In the genomic region with DNA sequence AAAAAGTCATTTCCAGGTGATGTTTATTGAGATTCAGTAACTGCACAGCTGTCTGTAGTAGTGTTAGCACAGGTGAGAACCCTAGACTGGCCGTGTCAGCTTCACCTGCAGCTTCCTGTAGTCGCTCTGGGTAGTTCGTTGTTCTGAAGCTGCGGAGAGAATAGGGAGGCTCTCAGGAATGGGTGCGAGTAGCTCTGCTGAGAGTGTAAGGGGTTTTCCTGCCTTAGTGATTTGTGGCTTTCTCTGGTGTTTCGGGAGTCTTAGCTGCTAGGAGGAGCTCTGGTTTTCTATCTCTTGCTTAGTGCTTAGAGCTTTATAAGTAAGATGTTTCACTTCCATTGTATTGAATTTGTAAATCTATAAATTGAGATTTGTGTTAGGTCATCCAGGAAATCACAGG, we compare ENCODE assay signal across 21 mouse cellular contexts.
"Had no signal": no experiment of that assay in that cellular context is flagged by ENCODE, and none has a peak within 500 bp of the region (broad histone marks: within the 10 kb centered on the region; RNA-seq: fewer than 3 reads in every experiment).

No protein-coding gene starts in this region.

- H3K27ac ChIP-seq: embryonic facial prominence, embryonic 10.5 days; embryonic facial prominence, embryonic 12.5 days; embryonic facial prominence, embryonic 13.5 days; embryonic facial prominence, embryonic 15.5 days; forebrain, embryonic 10.5 days; forebrain, embryonic 12.5 days; forebrain, embryonic 13.5 days; forebrain, embryonic 15.5 days; gastrocnemius, adult 2 months; heart, adult 2 months had no signal

- H3K9ac ChIP-seq: embryonic facial prominence, embryonic 12.5 days; embryonic facial prominence, embryonic 13.5 days; embryonic facial prominence, embryonic 15.5 days; forebrain, embryonic 12.5 days; forebrain, embryonic 13.5 days; forebrain, embryonic 15.5 days; forebrain, postnatal 0 days had no signal

- H3K4me1 ChIP-seq: embryonic facial prominence, embryonic 10.5 days; embryonic facial prominence, embryonic 12.5 days; embryonic facial prominence, embryonic 13.5 days; embryonic facial prominence, embryonic 15.5 days; forebrain, embryonic 10.5 days; forebrain, embryonic 12.5 days; forebrain, embryonic 13.5 days; forebrain, embryonic 15.5 days had no signal

- H3K4me2 ChIP-seq: embryonic facial prominence, embryonic 12.5 days; embryonic facial prominence, embryonic 13.5 days; embryonic facial prominence, embryonic 15.5 days; forebrain, embryonic 12.5 days; forebrain, embryonic 13.5 days; forebrain, embryonic 15.5 days had no signal

- H3K9me3 ChIP-seq: embryonic facial prominence, embryonic 10.5 days; embryonic facial prominence, embryonic 12.5 days; embryonic facial prominence, embryonic 13.5 days; embryonic facial prominence, embryonic 15.5 days; forebrain, embryonic 10.5 days; forebrain, embryonic 12.5 days; forebrain, embryonic 13.5 days; forebrain, embryonic 15.5 days had no signal

- H3K27me3 ChIP-seq: embryonic facial prominence, embryonic 12.5 days; embryonic facial prominence, embryonic 13.5 days; embryonic facial prominence, embryonic 15.5 days; forebrain, embryonic 12.5 days; forebrain, embryonic 13.5 days; forebrain, embryonic 15.5 days had no signal

- H3K4me3 ChIP-seq: embryonic facial prominence, embryonic 10.5 days; embryonic facial prominence, embryonic 12.5 days; embryonic facial prominence, embryonic 13.5 days; embryonic facial prominence, embryonic 15.5 days; erythroblast, embryonic 14.5 days; forebrain, embryonic 10.5 days; forebrain, embryonic 12.5 days; forebrain, embryonic 13.5 days; forebrain, embryonic 15.5 days; gastrocnemius, adult 2 months; heart, adult 2 months had no signal

- DNase-seq: cerebellum, adult 8-10 months; cerebellum, adult 9-10 months; cerebellum, adult 9-11 months; cerebellum, postnatal 36 days; forebrain, postnatal 0 days; gastrocnemius, adult 2 months; gastrocnemius, postnatal 10 days; gastrocnemius, postnatal 14 days; gastrocnemius, postnatal 25 days; gastrocnemius, postnatal 36 days; heart, adult 18-20 months; heart, adult 2 months had no signal
